Mouse (Mus musculus): ENCODE data around the gene Pcp4.

DNA sequence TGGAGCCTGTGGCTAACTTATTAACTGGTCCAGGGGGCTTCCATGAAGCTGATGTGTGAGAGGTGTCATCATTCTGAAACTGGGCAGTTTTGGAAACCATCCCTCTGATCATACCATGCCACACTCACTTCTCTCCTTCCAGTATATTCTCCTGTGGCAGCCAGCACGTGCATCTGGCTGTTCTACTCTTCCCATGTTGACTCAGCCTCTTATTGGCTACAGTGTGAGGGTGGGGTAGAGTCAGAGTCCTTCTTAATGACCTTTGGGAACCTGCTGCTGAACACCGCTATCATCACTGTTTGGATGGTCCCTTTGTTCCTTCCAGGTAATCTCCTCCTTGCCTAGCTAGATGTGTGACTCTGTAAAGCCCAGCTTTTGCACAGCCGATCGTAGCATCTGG is 63.6 kb downstream of the Pcp4 start:
- no peak for TF ChIP-seq CEBPB (IDR thresholded peaks at IDR 0.05; ENCODE audit: low read depth)
- TF ChIP-seq CTCF (IDR thresholded peaks at IDR 0.05; ENCODE audit: control insufficient read depth, insufficient read depth, insufficient read length): no peak
- TF ChIP-seq USF1 (IDR thresholded peaks at IDR 0.05; ENCODE audit: low read depth): no peak
- no peak for TF ChIP-seq MYOD1 (IDR thresholded peaks at IDR 0.05; ENCODE audit: control insufficient read depth, insufficient read length, low read depth)
- TF ChIP-seq MAX (IDR thresholded peaks at IDR 0.05): no peak
